Mouse (Mus musculus) limb, embryonic 14.5 days (tissue): Measurements from ENCODE around the gene Ctdspl. TPM values are rescaled to one million over a fixed set of nuclear protein-coding genes. Genes with fewer than 3 reads are reported as not detected.

ENCODE experiments used
- ATAC-seq: fragments of 200-750 bp; cut with Nextera tagmentation; 2 replicates; pipeline ENCODE4 v1.8.0; 2017; ENCODE audit warnings: low read depth, moderate number of reproducible peaks, moderate TSS enrichment; ENCODE audit not compliant: low FRiP score
- DNase-seq: peaks from one replicate; pipeline ENCODE4 v3.0.0-alpha.2; 2015; ENCODE audit warnings: low spot score
- H3K27ac ChIP-seq: fragments of 300-500 bp; sonication (generic); replicated peaks from 2 replicates; pipeline ENCODE4 v1.5.1; 2014; ENCODE audit warnings: low read depth, mild to moderate bottlenecking, low read length, moderate library complexity, mixed read lengths
- H3K27me3 ChIP-seq: fragments of 300-500 bp; sonication (generic); 2 replicates; pipeline ENCODE4 v1.6.1; 2014; ENCODE audit warnings: low read length, mixed read lengths; ENCODE audit not compliant: control insufficient read depth, insufficient read depth
- H3K36me3 ChIP-seq: fragments of 300-500 bp; sonication (generic); 2 replicates; pipeline ENCODE4 v1.6.1; 2014; ENCODE audit warnings: mild to moderate bottlenecking, low read length, moderate library complexity, mixed read lengths; ENCODE audit not compliant: control insufficient read depth, insufficient read depth
- H3K4me1 ChIP-seq: fragments of 300-500 bp; sonication (generic); 2 replicates; pipeline ENCODE4 v1.6.1; 2014; ENCODE audit warnings: antibody characterized with exemption, low read length, mixed read lengths; ENCODE audit not compliant: control insufficient read depth, insufficient read depth
- H3K4me2 ChIP-seq: fragments of 300-500 bp; sonication (generic); replicated peaks from 2 replicates; pipeline ENCODE4 v1.6.1; 2014; ENCODE audit warnings: low read depth, mild to moderate bottlenecking, low read length, moderate library complexity; ENCODE audit not compliant: severe bottlenecking
- H3K4me3 ChIP-seq: fragments of 300-500 bp; sonication (generic); replicated peaks from 2 replicates; pipeline ENCODE4 v1.5.1; 2014; ENCODE audit warnings: low read length
- H3K9ac ChIP-seq: fragments of 300-500 bp; sonication (generic); 2 replicates; pipeline ENCODE4 v1.6.1; 2014; ENCODE audit warnings: mild to moderate bottlenecking, low read depth, low read length, moderate library complexity; ENCODE audit not compliant: severe bottlenecking
- H3K9me3 ChIP-seq: fragments of 300-500 bp; sonication (generic); 2 replicates; pipeline ENCODE4 v1.6.1; 2016; ENCODE audit warnings: low read length; ENCODE audit not compliant: control insufficient read depth
- POLR2A ChIP-seq: fragments of 200-500 bp; IDR thresholded peaks from 2 replicates; pipeline ENCODE4 v1.8.0; 2012; ENCODE audit warnings: inconsistent platforms, mild to moderate bottlenecking, moderate library complexity, borderline replicate concordance; ENCODE audit not compliant: insufficient read depth, insufficient read length; ENCODE audit errors: extremely low read depth
- WGBS: fragments of 180-500 bp; shearing (Covaris S2); extraction: QIAGEN DNeasy Blood & Tissue Kit; methylation state at CpG from one replicate; pipeline ENCODE4 v1.1.7; 2014; 5-methylcytosine and 5-hydroxymethylcytosine counted together
- polyA plus RNA-seq, 2 experiments: library from polyadenylated mRNA; depleted of rRNA in 1 of 2; stranded (reverse) in 1 of 2; unstranded in 1 of 2; fragments of >200 nt; fragmentation: Nextera tagmentation in 1 of 2; extraction: Ambion mirVana in 1 of 2; gene quantifications; 2 replicates each; pipeline versions ENCODE4 v1.2.1 to v1.2.3; 2012 to 2014

Gene Ctdspl
- polyA plus RNA-seq, 2 experiments: 23.8 to 38.0 TPM

DNA sequence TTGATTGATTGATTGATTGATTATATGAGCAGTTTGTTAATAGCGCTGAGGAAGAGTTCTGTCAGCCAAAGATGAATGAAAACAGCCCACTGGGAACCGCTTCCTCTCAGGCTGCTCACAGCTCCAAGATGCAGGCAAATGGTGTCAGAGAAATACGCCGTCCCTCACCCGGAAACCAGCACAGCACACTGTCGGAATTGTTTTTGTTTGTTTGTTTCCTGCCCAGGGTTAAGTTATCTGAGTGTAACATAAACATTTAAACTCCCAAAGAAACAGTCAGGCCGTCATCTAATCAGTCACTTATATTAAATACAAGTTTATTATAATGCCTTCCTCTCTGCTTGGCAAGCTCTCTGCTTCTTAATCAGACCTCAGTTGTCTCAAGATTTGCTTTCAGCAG is 82.6 kb downstream of the Ctdspl start:
- no peak for ATAC-seq
- peaks cover 22% of the 10 kb centered on the region; the same call in 1 of the 2 replicates for H3K4me1 ChIP-seq
- WGBS: 65% methylated on average over 7 of the region's 7 CpGs
- no peak overlapping the region for H3K27ac ChIP-seq
- H3K9ac ChIP-seq: no peak overlapping the region
- DNase-seq: no peak
- no peak overlapping the region for H3K4me2 ChIP-seq
- no peak overlapping the region for H3K4me3 ChIP-seq
- H3K27me3 ChIP-seq: no peaks in the 10 kb centered on the region
- no peak for TF ChIP-seq POLR2A
- no peaks in the 10 kb centered on the region for H3K9me3 ChIP-seq
- peaks cover 27% of the 10 kb centered on the region for H3K36me3 ChIP-seq

DNA sequence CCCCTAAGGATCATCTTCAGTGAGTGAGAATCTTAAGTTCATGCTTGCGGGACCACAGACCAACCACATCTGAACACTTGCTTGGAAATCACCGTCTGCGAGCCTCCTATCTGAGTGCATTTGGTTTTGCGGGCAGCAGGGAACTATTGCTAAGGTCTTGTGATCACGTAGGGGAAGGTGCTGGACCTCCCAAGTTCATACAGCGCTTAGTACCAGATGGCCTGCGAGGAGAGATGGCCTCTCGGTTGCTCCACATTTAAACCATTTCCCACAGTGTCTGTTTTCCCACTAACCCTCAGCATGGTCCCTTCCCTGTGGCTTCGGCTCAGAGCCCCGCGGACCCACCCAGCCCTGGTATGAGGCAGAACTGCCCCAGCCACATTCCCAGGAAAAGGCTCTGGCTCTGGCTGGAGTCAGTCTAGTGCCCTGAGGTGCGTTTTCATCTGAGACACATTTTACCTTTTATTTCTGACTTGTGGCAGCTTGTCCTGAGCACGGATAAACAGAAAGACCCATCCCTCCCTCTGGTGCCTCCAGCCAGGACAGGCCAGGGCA is 84.0 kb downstream of the Ctdspl start:
- 61% methylated on average over 13 of the region's 13 CpGs for WGBS
- no peak for DNase-seq
- peak; percentile 26; the same call in 1 of the 2 replicates for ATAC-seq
- TF ChIP-seq POLR2A: no peak
- Histone ChIP-seq H3K4me2 (no peak overlapping the region), H3K36me3 (peaks cover 39% of the 10 kb centered on the region), H3K4me3 (no peak overlapping the region), H3K9me3 (no peaks in the 10 kb centered on the region), H3K27ac (peak overlapping the region; percentile 57), H3K9ac (no peak overlapping the region), H3K27me3 (no peaks in the 10 kb centered on the region), H3K4me1 (peaks cover 10% of the 10 kb centered on the region; the same call in 1 of the 2 replicates)

DNA sequence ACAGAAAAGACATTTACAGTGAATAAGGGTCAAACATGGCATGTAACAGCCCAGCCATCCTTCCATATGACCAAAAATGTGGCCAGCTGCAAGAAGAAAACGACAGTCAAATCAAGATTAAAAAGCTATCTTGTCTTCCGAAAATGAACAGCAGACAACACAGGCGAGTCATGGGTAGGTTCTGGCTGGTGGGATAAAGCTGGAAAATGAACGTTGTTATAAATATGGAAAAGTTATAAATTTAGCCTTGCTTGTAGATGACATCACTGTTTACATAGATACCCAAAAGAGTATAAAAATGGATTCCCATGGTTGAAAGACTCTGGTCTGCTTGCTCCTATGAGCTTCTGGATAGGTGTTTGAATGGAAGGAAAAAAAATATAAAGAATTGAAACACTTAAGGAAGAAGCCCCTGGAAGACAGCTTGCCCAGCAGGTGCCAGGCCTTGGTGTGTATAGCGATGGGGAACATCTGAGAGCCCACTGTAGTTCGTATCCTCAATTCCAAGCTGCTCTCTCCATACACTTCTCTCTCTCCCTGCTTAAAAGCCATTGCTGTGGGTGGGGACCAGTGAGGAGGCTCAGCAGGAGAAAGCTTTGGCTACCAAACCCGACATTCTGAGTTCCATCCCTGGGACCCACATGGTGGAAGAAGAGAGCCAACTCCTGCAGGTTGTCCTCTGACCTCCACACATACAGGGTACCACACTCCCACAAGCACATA is 90.7 kb downstream of the Ctdspl start:
- WGBS: 82% methylated on average over 7 of the region's 7 CpGs
- ATAC-seq (no peak), DNase-seq (no peak)
- no peak overlapping the region for H3K4me2 ChIP-seq
- no peaks in the 10 kb centered on the region for H3K9me3 ChIP-seq
- H3K27ac ChIP-seq: no peak overlapping the region
- H3K27me3 ChIP-seq: no peaks in the 10 kb centered on the region
- H3K9ac ChIP-seq: no peak overlapping the region
- no peaks in the 10 kb centered on the region; the same call in 1 of the 2 replicates for H3K4me1 ChIP-seq
- H3K4me3 ChIP-seq: no peak overlapping the region
- peaks cover 61% of the 10 kb centered on the region for H3K36me3 ChIP-seq
- TF ChIP-seq POLR2A: no peak

- Histone ChIP-seq H3K27ac (no peak overlapping the region), H3K4me3 (no peak overlapping the region), H3K9me3 (no peaks in the 10 kb centered on the region), H3K27me3 (no peaks in the 10 kb centered on the region), H3K36me3 (peaks cover 31% of the 10 kb centered on the region), H3K9ac (no peak overlapping the region), H3K4me2 (no peak overlapping the region), H3K4me1 (peaks cover 15% of the 10 kb centered on the region)
- no peak for TF ChIP-seq POLR2A
- ATAC-seq (no peak), DNase-seq (no peak)
- 65% methylated on average over 7 of the region's 7 CpGs for WGBS
Observed at GRCm38 (mm10) chr9:119021731-119022130, 95.5 kb downstream of the Ctdspl start.

DNA sequence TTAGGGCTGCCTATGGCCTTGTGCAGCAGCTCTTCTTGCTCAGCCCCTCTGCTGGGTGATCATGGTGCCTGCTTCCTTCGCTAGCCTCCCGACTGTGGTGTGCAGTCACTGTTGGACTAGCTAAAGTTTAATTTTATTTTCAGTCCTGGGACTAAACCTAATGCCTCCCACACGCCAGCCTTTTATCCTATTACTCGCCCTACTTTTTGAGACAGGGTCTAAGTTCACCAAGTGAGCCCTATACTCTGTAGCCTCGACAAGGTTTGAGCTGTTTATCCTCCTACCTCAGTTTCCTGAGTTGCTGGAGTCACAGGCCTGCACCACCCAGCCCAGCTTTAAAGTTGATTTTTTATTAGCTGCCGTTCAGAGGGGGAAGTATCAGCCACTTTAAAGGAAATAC is 99.0 kb downstream of the Ctdspl start:
- no peaks in the 10 kb centered on the region for H3K9me3 ChIP-seq
- H3K4me3 ChIP-seq: no peak overlapping the region
- no peaks in the 10 kb centered on the region for H3K27me3 ChIP-seq
- H3K4me2 ChIP-seq: no peak overlapping the region
- 0 out of 2 replicates have a peak overlapping the region, but pooled peaks have one; percentile 35 for H3K27ac ChIP-seq
- WGBS: 45% methylated on average over 6 of the region's 6 CpGs
- no peak for ATAC-seq
- 0 out of 2 replicates have a peak overlapping the region, but pooled peaks have one; percentile 7 for H3K9ac ChIP-seq
- no peak for DNase-seq
- TF ChIP-seq POLR2A: no peak
- H3K36me3 ChIP-seq: peaks cover 36% of the 10 kb centered on the region
- peaks cover 15% of the 10 kb centered on the region for H3K4me1 ChIP-seq
